Mouse (Mus musculus): ENCODE results near the gene Fubp3. TPM values are rescaled to one million over a fixed set of nuclear protein-coding genes. Genes with fewer than 3 reads are reported as not detected.
"Not testable (repeated sequence)": the region's sequence is repeated elsewhere in the genome, so short reads cannot be mapped to it uniquely, and the experiment has no call there.

The Fubp3 gene
- polyA plus RNA-seq, 1 experiment, result 11.5 TPM

- Histone ChIP-seq H3K27me3 (ENCODE audit: control insufficient read depth, insufficient read depth, low read length) (no peaks in the 10 kb centered on the region), H3K36me3 (ENCODE audit: control insufficient read depth, insufficient read depth, low read length) (no peaks in the 10 kb centered on the region), H3K27ac (ENCODE audit: control insufficient read depth, insufficient read depth, low read depth, low read length) (no peak overlapping the region), H3K4me3 (ENCODE audit: control insufficient read depth, low read depth, low read length) (no peak overlapping the region), H3K4me1 (ENCODE audit: control insufficient read depth, insufficient read depth, low read length) (peaks cover 6% of the 10 kb centered on the region)
- TF ChIP-seq CTCF (IDR thresholded peaks at IDR 0.05; ENCODE audit: control insufficient read depth, insufficient read depth, insufficient replicate concordance, low read depth, low read length), result no peak
- TF ChIP-seq POLR2A (IDR thresholded peaks at IDR 0.05; ENCODE audit: control insufficient read depth, low read depth, low read length), result no peak
Observed at GRCm38 (mm10) chr2:31547726-31548125, 24.7 kb upstream of the Fubp3 start.

- Histone ChIP-seq H3K27me3 (ENCODE audit: control insufficient read depth, insufficient read depth, low read length) (no peaks in the 10 kb centered on the region), H3K4me1 (ENCODE audit: control insufficient read depth, insufficient read depth, low read length) (peaks cover 6% of the 10 kb centered on the region), H3K4me3 (ENCODE audit: control insufficient read depth, low read depth, low read length) (peak overlapping the region; percentile 42), H3K27ac (ENCODE audit: control insufficient read depth, insufficient read depth, low read depth, low read length) (no peak overlapping the region), H3K36me3 (ENCODE audit: control insufficient read depth, insufficient read depth, low read length) (no peaks in the 10 kb centered on the region)
- TF ChIP-seq POLR2A (IDR thresholded peaks at IDR 0.05; ENCODE audit: control insufficient read depth, low read depth, low read length) (no peak), CTCF (IDR thresholded peaks at IDR 0.05; ENCODE audit: control insufficient read depth, insufficient read depth, insufficient replicate concordance, low read depth, low read length) (no peak)
Observed at GRCm38 (mm10) chr2:31550503-31550902, 21.9 kb upstream of the Fubp3 start.

GRCm38 (mm10) chr2:31551351-31551750 lies 21.1 kb upstream of the Fubp3 start:
- H3K36me3 ChIP-seq (ENCODE audit: control insufficient read depth, insufficient read depth, low read length), result not testable (repeated sequence)

GRCm38 (mm10) chr2:31551971-31552370 lies 20.5 kb upstream of the Fubp3 start:
- H3K27ac ChIP-seq (ENCODE audit: control insufficient read depth, insufficient read depth, low read depth, low read length), result no peak overlapping the region
- no peaks in the 10 kb centered on the region for H3K36me3 ChIP-seq (ENCODE audit: control insufficient read depth, insufficient read depth, low read length)
- no peaks in the 10 kb centered on the region for H3K27me3 ChIP-seq (ENCODE audit: control insufficient read depth, insufficient read depth, low read length)
- TF ChIP-seq POLR2A (IDR thresholded peaks at IDR 0.05; ENCODE audit: control insufficient read depth, low read depth, low read length) (no peak; the same call in 1 of the 2 replicates), CTCF (IDR thresholded peaks at IDR 0.05; ENCODE audit: control insufficient read depth, insufficient read depth, insufficient replicate concordance, low read depth, low read length) (no peak)
- H3K4me1 ChIP-seq (ENCODE audit: control insufficient read depth, insufficient read depth, low read length), result peaks cover 6% of the 10 kb centered on the region
- H3K4me3 ChIP-seq (ENCODE audit: control insufficient read depth, low read depth, low read length), result peak overlapping the region; percentile 75

More at GRCm38 (mm10) chr2:31551351-31551750, 21.1 kb upstream of the Fubp3 start:
- peak overlapping the region; percentile 39; the same call in 1 of the 2 replicates for H3K4me3 ChIP-seq (ENCODE audit: control insufficient read depth, low read depth, low read length)
- not testable (repeated sequence) for H3K4me1 ChIP-seq (ENCODE audit: control insufficient read depth, insufficient read depth, low read length); H3K27me3 ChIP-seq (ENCODE audit: control insufficient read depth, insufficient read depth, low read length); H3K27ac ChIP-seq (ENCODE audit: control insufficient read depth, insufficient read depth, low read depth, low read length)

GRCm38 (mm10) chr2:31554619-31555018 lies 17.8 kb upstream of the Fubp3 start:
- TF ChIP-seq POLR2A (IDR thresholded peaks at IDR 0.05; ENCODE audit: control insufficient read depth, low read depth, low read length) (no peak), CTCF (IDR thresholded peaks at IDR 0.05; ENCODE audit: control insufficient read depth, insufficient read depth, insufficient replicate concordance, low read depth, low read length) (peak; percentile 75)
- H3K4me3 ChIP-seq (ENCODE audit: control insufficient read depth, low read depth, low read length), result no peak overlapping the region
- no peak overlapping the region for H3K27ac ChIP-seq (ENCODE audit: control insufficient read depth, insufficient read depth, low read depth, low read length)
- H3K27me3 ChIP-seq (ENCODE audit: control insufficient read depth, insufficient read depth, low read length), result no peaks in the 10 kb centered on the region
- no peaks in the 10 kb centered on the region for H3K36me3 ChIP-seq (ENCODE audit: control insufficient read depth, insufficient read depth, low read length)
- peaks cover 6% of the 10 kb centered on the region for H3K4me1 ChIP-seq (ENCODE audit: control insufficient read depth, insufficient read depth, low read length)

- Histone ChIP-seq H3K27ac (ENCODE audit: control insufficient read depth, insufficient read depth, low read depth, low read length) (peak overlapping the region; percentile 87), H3K4me1 (ENCODE audit: control insufficient read depth, insufficient read depth, low read length) (peaks cover 14% of the 10 kb centered on the region), H3K27me3 (ENCODE audit: control insufficient read depth, insufficient read depth, low read length) (no peaks in the 10 kb centered on the region), H3K36me3 (ENCODE audit: control insufficient read depth, insufficient read depth, low read length) (no peaks in the 10 kb centered on the region), H3K4me3 (ENCODE audit: control insufficient read depth, low read depth, low read length) (peak overlapping the region; percentile 98)
- TF ChIP-seq POLR2A (IDR thresholded peaks at IDR 0.05; ENCODE audit: control insufficient read depth, low read depth, low read length) (no peak), CTCF (IDR thresholded peaks at IDR 0.05; ENCODE audit: control insufficient read depth, insufficient read depth, insufficient replicate concordance, low read depth, low read length) (no peak)
Observed at GRCm38 (mm10) chr2:31572915-31573635, 624 bp downstream of the Fubp3 start.

- H3K4me1 ChIP-seq (ENCODE audit: control insufficient read depth, insufficient read depth, low read length), result no peaks in the 10 kb centered on the region
- no peak overlapping the region for H3K27ac ChIP-seq (ENCODE audit: control insufficient read depth, insufficient read depth, low read depth, low read length)
- no peaks in the 10 kb centered on the region for H3K27me3 ChIP-seq (ENCODE audit: control insufficient read depth, insufficient read depth, low read length)
- no peak overlapping the region for H3K4me3 ChIP-seq (ENCODE audit: control insufficient read depth, low read depth, low read length)
- no peaks in the 10 kb centered on the region; the same call in 1 of the 2 replicates for H3K36me3 ChIP-seq (ENCODE audit: control insufficient read depth, insufficient read depth, low read length)
- TF ChIP-seq POLR2A (IDR thresholded peaks at IDR 0.05; ENCODE audit: control insufficient read depth, low read depth, low read length) (no peak), CTCF (IDR thresholded peaks at IDR 0.05; ENCODE audit: control insufficient read depth, insufficient read depth, insufficient replicate concordance, low read depth, low read length) (no peak)
Observed at GRCm38 (mm10) chr2:31581617-31582016, 9.2 kb downstream of the Fubp3 start.

Measured in testis, adult 2 months (tissue).